Mouse (Mus musculus) midbrain, embryonic 10.5 days (tissue): ENCODE measurements at regions not wholly inside any gene's neighbourhood (a gene's known extent, or its start where the extent isn't known, plus 50 kb on each side); places are given as distances from the start of the nearest gene placed in this dataset.

ENCODE experiments used
- DNase-seq: peaks from one replicate; pipeline ENCODE4 v3.0.0-alpha.2; 2017; ENCODE audit warnings: low spot score
- H3K27ac ChIP-seq: fragments of 300-500 bp; sonication (generic); replicated peaks from 2 replicates; pipeline ENCODE4 v1.5.1; 2016; ENCODE audit warnings: mild to moderate bottlenecking
- H3K27me3 ChIP-seq: fragments of 300-500 bp; sonication (generic); 2 replicates; pipeline ENCODE4 v1.6.1; 2016; ENCODE audit warnings: low read depth, mild to moderate bottlenecking; ENCODE audit not compliant: poor library complexity, severe bottlenecking
- H3K36me3 ChIP-seq: fragments of 300-500 bp; sonication (generic); 2 replicates; pipeline ENCODE4 v1.6.1; 2016; ENCODE audit warnings: mild to moderate bottlenecking, moderate library complexity
- H3K4me1 ChIP-seq: fragments of 300-500 bp; sonication (generic); 2 replicates; pipeline ENCODE4 v1.6.1; 2016
- H3K4me3 ChIP-seq: fragments of 300-500 bp; sonication (generic); 2 replicates; pipeline ENCODE4 v1.5.1; 2016; ENCODE audit warnings: mild to moderate bottlenecking, moderate library complexity
- H3K9me3 ChIP-seq: fragments of 300-500 bp; sonication (generic); replicated peaks from 2 replicates; pipeline ENCODE4 v1.6.1; 2016; ENCODE audit warnings: mild to moderate bottlenecking
- WGBS: fragments of 180-500 bp; shearing (Covaris S2); methylation state at CpG from one replicate; pipeline ENCODE4 v1.1.7; 2016; 5-methylcytosine and 5-hydroxymethylcytosine counted together

DNA sequence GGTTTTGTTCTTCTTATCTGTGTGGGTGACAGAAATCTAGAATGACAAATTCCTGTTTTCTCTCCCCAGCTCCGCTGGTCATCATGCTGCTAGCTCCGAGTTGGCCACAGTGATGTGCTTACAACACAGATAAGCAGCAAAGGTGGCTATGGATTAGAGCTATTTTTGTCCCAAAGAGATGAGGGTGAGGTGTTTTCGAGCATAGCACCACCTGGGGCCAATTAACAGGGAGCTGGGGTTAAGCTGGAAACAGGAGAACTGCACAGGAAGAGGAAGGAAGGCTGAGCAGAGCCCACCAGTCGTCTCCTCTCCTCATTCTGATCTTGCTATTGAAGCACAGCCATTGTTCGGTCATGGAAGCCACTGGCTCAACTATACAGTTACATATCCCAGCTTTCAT, 92.3 kb upstream of the Map1b start:
- 50% methylated on average over 5 of the region's 5 CpGs for WGBS
- Histone ChIP-seq H3K4me3 (no peak overlapping the region), H3K4me1 (peaks cover 36% of the 10 kb centered on the region), H3K27me3 (no peaks in the 10 kb centered on the region; the same call in 1 of the 2 replicates), H3K36me3 (no peaks in the 10 kb centered on the region), H3K27ac (peak overlapping the region; percentile 63), H3K9me3 (peaks cover 3% of the 10 kb centered on the region; the same call in 1 of the 2 replicates)
- no peak for DNase-seq

DNA sequence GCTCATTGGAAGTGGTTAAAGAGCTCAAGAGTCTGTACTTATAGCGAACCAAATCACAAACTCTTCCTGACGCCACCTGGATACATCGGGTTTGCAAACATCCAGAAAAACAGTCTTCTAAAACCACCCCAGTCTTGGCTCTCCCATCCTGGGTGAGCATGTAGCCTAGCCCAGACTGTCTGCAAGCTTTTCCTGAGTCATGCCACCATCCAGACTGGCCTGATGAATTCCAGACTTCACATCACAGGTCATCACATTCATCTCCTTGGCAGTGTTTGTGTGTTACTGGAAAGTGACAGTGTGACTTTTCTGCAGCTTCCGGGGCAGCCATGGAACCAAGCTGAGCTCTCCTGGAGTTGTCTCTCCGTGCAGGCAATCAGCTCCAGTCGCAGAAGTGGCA, 90.9 kb upstream of the Map1b start:
- no peak for DNase-seq
- H3K27ac ChIP-seq = no peak overlapping the region
- H3K4me1 ChIP-seq = peaks cover 34% of the 10 kb centered on the region
- H3K36me3 ChIP-seq = no peaks in the 10 kb centered on the region
- 89% methylated on average over 6 of the region's 6 CpGs for WGBS
- no peaks in the 10 kb centered on the region; the same call in 1 of the 2 replicates for H3K27me3 ChIP-seq
- H3K9me3 ChIP-seq = peaks cover 8% of the 10 kb centered on the region; the same call in 1 of the 2 replicates
- H3K4me3 ChIP-seq = no peak overlapping the region

DNA sequence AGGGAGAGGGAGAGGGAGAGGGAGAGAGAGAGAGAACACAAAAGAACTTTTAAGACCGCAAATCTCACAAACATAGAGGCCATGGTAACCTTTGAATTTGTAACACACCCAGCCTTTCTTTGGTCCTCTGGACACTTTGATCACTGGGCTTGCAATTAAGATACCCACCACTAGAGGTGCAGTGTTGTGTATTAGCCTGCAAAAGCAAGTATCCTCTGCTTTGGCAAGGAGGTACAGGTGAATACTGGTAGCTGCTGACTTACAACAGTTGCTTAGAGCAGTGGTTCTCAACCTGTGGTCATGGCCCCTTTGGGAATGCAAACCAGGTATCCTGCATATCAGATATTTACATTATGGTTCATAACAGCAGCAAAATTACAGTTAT, 90.3 kb upstream of the Map1b start:
- Histone ChIP-seq H3K9me3 (peaks cover 8% of the 10 kb centered on the region; the same call in 1 of the 2 replicates), H3K4me3 (no peak overlapping the region), H3K27ac (no peak overlapping the region), H3K4me1 (peaks cover 34% of the 10 kb centered on the region), H3K36me3 (no peaks in the 10 kb centered on the region), H3K27me3 (no peaks in the 10 kb centered on the region; the same call in 1 of the 2 replicates)
- DNase-seq = no peak
- WGBS = 69% methylated on average over 1 of the region's 1 CpGs

DNA sequence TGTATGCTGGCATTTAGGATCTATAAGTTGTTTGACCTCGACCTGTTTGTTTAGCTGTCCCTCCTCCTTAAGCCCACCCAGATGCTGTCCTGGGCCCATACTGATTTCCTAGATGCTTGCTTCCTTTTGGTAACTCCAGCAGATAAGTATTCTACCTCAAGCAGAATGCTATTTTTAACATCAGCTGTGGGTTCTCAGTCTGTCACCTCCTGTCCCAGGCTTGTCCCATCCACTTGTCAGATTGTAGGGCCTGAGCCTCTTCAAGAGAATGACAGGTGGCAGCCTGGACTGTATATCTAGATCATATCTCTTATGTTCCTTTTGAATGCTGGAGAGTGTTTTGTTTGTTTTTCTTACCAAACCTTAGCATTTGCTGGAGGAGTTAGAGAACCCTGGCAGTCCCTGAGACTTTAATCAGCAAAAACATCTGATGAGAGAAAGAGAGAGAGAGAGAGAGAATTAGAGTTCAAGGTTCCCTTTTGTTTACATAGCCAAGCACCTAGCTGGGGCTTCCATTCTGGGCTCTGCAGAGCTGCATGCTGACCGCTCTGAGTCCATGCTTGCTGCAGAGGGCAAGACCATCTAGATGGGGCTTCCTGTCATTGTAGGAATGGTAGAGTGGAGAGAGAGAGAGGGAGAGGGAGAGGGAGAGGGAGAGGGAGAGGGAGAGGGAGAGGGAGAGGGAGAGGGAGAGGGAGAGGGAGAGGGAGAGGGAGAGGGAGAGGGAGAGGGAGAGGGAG, 89.7 kb upstream of the Map1b start:
- no peaks in the 10 kb centered on the region for H3K36me3 ChIP-seq
- H3K9me3 ChIP-seq = peaks cover 8% of the 10 kb centered on the region; the same call in 1 of the 2 replicates
- no peak overlapping the region for H3K4me3 ChIP-seq
- H3K27ac ChIP-seq = no peak overlapping the region
- H3K4me1 ChIP-seq = peaks cover 34% of the 10 kb centered on the region
- no peak for DNase-seq
- H3K27me3 ChIP-seq = no peaks in the 10 kb centered on the region; the same call in 1 of the 2 replicates
- WGBS = 69% methylated on average over 2 of the region's 2 CpGs

DNA sequence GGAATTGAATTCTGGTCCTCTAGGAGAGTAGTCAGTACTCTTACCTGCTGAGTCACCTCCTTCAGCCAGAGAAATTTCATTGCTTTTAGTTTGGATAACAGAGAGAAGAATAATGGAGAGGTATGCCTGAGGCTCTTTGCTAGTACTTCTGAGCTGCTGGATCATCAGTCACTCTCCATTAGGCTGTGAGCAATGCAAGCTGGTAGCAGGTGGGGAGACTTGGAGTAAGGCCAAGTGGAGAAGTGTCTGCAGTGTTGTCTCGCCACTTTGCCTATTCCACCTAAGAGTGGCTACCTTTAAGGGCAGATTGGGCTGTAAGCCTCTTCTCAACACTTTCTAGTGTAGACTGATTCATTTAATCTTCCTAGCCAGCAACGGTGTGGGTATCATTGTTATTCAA, 81.6 kb upstream of the Map1b start:
- 79% methylated on average over 2 of the region's 2 CpGs for WGBS
- DNase-seq = no peak
- H3K9me3 ChIP-seq = no peaks in the 10 kb centered on the region
- peaks cover 26% of the 10 kb centered on the region for H3K4me1 ChIP-seq
- H3K4me3 ChIP-seq = no peak overlapping the region
- H3K27me3 ChIP-seq = 0 out of 2 replicates have a peak, but pooled peaks cover 2% of the 10 kb centered on the region
- H3K36me3 ChIP-seq = no peaks in the 10 kb centered on the region
- H3K27ac ChIP-seq = no peak overlapping the region

DNA sequence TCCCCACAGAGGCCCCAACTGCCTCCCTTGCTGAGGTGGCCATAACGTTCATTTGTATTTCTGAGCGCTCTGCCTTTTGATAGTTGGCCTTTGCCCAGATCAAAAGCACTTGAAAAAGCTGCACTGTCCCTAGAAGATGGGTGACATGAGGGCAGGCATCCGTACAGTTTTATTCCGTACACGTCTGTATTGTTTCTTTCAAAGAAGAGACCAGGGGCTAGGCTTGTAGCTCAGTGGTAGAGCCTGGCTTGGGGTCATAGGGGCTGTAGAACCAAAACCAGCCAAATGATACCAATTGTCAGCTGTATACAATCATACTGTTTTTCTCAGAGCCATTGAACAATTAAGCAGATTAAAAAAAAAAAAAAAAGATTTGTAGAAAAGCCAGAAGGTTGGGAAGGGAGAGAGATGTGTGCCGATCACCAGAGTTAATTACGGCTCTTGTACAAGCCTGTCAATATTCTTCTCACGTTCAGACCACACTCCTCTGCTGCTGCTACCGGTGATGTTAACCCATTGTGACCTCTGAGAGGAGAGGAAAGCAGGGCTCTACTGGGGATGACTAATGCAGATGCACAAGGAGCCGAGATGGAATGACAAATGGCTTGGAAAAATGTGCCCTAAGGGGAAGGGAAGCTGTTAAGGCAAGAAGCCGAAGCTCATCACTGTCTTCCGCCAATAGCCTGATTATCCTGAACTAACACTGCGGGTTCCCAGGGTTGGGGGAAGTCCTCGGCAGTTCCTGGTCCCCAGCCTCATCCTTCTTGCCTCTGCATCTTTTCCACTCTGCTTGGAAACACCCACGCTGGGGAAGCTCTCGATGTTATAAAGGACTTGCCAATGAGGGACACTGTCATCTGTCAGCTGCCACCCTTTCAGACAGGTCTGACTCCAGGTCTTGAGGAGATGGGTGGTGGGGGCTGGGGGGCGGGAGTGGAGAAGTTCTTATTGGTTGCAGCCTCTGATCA, 77.8 kb upstream of the Map1b start:
- Histone ChIP-seq H3K9me3 (no peaks in the 10 kb centered on the region), H3K27ac (peak overlapping the region; percentile 76), H3K36me3 (no peaks in the 10 kb centered on the region), H3K4me1 (peaks cover 31% of the 10 kb centered on the region), H3K27me3 (0 out of 2 replicates have a peak, but pooled peaks cover 3% of the 10 kb centered on the region), H3K4me3 (peak overlapping the region; percentile 9; the same call in 1 of the 2 replicates)
- DNase-seq = peak; percentile 30
- 50% methylated on average over 17 of the region's 17 CpGs for WGBS

DNA sequence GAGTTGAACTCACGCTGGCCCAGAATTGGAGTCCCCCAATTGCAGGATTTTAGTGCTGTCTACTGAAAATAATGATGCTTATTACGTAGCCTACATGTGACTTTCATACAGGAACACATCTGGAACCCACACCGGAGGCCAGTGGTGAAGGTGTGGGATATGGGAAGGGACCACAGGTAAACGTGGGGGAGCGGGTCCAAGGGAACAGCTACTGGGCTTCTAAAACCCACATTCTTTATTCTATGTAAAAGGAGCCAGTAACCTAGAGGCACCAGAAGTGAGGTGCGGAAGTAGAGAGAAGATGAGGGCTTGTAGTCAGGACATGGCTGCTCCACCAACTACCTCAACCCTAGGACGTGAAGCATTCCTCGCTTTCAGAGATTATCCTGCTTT, 76.9 kb upstream of the Map1b start:
- 0 out of 2 replicates have a peak, but pooled peaks cover 3% of the 10 kb centered on the region for H3K27me3 ChIP-seq
- no peak for DNase-seq
- peak overlapping the region; percentile 28; the same call in 1 of the 2 replicates for H3K4me3 ChIP-seq
- WGBS = 50% methylated on average over 8 of the region's 8 CpGs
- peak overlapping the region; percentile 76 for H3K27ac ChIP-seq
- H3K4me1 ChIP-seq = peaks cover 31% of the 10 kb centered on the region
- no peaks in the 10 kb centered on the region for H3K36me3 ChIP-seq
- H3K9me3 ChIP-seq = no peaks in the 10 kb centered on the region

DNA sequence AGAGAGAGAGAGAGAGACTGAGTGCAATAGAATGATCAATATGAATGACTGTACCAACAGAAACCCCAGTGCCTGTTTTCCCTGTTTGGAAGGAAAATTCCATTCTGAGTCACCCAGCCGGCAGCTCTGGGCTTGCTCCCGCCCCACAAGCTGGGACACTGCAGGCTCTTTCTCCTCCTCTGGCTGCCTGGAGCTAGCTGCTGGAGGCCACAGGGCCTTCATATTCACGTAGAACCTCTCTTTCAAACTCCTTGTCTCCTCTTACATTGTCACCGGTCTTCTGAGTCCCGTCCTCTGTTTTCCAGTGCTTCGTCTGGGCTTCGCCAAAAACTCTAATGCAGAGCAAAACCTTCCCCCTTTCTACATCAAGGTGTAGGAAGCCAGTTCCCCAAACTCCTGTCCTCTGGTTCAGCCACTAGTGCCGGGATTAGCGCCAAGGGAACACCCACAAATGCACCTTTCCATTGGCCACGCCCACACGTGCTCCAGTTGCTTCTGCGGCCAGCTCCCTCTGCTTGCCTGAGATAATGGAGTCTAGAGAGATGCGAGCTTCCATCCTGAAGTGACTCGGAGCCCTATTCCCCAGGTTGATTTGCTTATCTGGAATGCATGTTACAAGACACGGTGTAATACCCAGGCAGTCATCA, 76.4 kb upstream of the Map1b start:
- no peak for DNase-seq
- Histone ChIP-seq H3K4me3 (peak overlapping the region; percentile 28; the same call in 1 of the 2 replicates), H3K27me3 (0 out of 2 replicates have a peak, but pooled peaks cover 3% of the 10 kb centered on the region), H3K9me3 (no peaks in the 10 kb centered on the region), H3K27ac (peak overlapping the region; percentile 71), H3K4me1 (peaks cover 31% of the 10 kb centered on the region), H3K36me3 (no peaks in the 10 kb centered on the region)
- WGBS = 11% methylated on average over 15 of the region's 15 CpGs

DNA sequence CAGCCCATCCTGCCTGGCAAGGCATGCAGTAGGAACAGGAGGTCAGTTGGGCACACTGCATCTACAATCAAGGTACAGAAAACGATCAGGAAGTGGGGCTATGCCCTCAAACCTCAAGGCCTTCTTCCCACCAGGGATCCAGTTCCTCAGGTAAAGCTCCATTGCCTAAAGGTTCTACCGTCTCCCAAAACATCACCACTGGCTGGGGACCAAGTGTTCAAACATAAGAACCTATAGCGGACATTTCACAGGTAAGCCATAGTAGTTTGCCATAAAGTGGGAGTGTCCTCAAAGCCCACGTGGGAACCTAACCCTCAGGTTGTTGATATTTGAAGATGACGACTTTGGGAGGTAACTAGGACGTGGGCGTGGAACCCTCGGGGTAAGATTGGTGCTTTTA, 72.3 kb upstream of the Map1b start:
- Histone ChIP-seq H3K36me3 (no peaks in the 10 kb centered on the region), H3K9me3 (no peaks in the 10 kb centered on the region), H3K4me3 (no peak overlapping the region), H3K4me1 (peaks cover 12% of the 10 kb centered on the region), H3K27ac (no peak overlapping the region), H3K27me3 (0 out of 2 replicates have a peak, but pooled peaks cover 3% of the 10 kb centered on the region)
- DNase-seq = no peak
- WGBS = 87% methylated on average over 8 of the region's 8 CpGs

DNA sequence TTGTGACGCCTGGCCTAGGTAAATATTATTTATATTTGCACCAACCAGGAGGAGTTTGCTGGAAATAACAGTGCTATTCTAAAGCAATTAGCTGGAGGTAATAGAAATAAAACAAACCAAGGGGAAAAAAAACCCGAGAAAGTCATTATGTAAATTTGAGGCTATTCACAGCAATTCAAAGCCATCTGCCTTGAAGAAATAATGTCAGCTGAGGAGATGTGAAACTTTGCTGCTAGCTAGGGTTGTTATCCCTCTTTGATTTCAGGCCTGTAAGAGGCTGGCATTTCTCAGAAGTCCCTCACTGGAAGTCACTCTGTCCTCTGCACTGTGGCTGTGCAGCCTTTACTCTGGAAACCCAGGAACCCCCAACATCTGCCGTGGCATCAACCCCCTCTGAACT, 67.5 kb upstream of the Map1b start:
- 71% methylated on average over 3 of the region's 3 CpGs for WGBS
- H3K27ac ChIP-seq = 0 out of 2 replicates have a peak overlapping the region, but pooled peaks have one; percentile 28

DNA sequence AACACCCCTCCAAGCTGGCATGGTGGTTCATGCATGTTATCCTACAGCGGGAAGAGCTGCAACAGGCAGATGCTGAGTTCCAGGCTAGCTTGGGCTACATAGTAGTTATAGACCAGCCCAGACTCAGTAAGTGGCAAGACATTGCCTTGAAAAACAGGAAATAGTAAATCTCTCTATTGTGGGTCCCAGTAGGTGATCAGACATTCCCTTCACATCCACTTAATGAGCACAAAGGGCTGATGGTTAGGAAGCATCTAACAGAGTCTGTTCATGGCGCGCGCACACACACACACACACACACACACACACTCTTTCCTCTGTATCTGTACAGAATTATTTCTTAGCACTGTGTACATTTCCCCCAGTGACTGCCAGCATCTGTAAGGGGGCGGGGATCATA, 64.0 kb upstream of the Map1b start:
- no peaks in the 10 kb centered on the region for H3K27me3 ChIP-seq
- peaks cover 5% of the 10 kb centered on the region; the same call in 1 of the 2 replicates for H3K4me1 ChIP-seq
- peaks cover 4% of the 10 kb centered on the region; the same call in 1 of the 2 replicates for H3K9me3 ChIP-seq
- 88% methylated on average over 5 of the region's 5 CpGs for WGBS
- no peaks in the 10 kb centered on the region for H3K36me3 ChIP-seq
- no peak for DNase-seq
- H3K4me3 ChIP-seq = no peak overlapping the region
- no peak overlapping the region for H3K27ac ChIP-seq

More for the DNA sequence above, 67.5 kb upstream of the Map1b start:
- no peak for DNase-seq
- no peaks in the 10 kb centered on the region; the same call in 1 of the 2 replicates for H3K9me3 ChIP-seq
- H3K4me3 ChIP-seq = no peak overlapping the region
- H3K27me3 ChIP-seq = no peaks in the 10 kb centered on the region
- H3K36me3 ChIP-seq = no peaks in the 10 kb centered on the region
- peaks cover 5% of the 10 kb centered on the region; the same call in 1 of the 2 replicates for H3K4me1 ChIP-seq

DNA sequence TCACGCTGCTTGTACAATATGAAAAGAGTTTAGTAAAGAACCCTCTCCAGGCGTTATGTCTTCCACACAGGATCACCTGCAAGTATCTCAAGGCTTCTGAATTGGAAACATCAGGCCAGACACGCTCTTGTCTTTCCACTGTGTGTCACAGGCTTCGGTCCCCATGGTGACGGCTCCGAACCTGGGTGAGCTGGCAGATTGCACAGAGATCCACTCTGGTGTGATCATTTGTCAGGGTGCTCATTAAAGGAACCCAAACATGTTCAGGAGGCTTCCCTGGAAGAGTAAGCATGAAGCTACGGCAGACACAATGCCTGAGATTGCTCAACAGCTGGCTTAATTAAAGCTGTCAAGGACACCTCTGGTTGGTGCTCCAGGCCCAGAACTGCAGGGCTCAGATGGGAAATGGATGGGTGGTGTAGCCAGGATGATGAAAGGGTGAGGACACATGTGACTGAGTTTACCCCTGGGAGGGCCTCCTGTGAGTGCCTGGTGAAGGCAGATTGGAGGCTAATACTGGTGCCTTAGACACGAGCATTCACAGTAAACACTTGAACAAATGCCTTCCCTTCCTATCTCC, 63.3 kb upstream of the Map1b start:
- peaks cover 4% of the 10 kb centered on the region; the same call in 1 of the 2 replicates for H3K9me3 ChIP-seq
- H3K27ac ChIP-seq = no peak overlapping the region
- H3K4me3 ChIP-seq = no peak overlapping the region
- DNase-seq = no peak
- no peaks in the 10 kb centered on the region for H3K36me3 ChIP-seq
- H3K4me1 ChIP-seq = peaks cover 5% of the 10 kb centered on the region; the same call in 1 of the 2 replicates
- WGBS = 80% methylated on average over 8 of the region's 8 CpGs
- H3K27me3 ChIP-seq = no peaks in the 10 kb centered on the region
